Mouse (Mus musculus): ENCODE data around the gene Cacna1c. TPM values are rescaled to one million over a fixed set of nuclear protein-coding genes. Genes with fewer than 3 reads are reported as not detected.
A peak's percentile ranks its signal among the peaks of the same experiment; 100 is the strongest.
"Not testable (repeated sequence)": the region's sequence is repeated elsewhere in the genome, so short reads cannot be mapped to it uniquely, and the experiment has no call there.

The Cacna1c gene
- total RNA-seq, 2 experiments from 2014 or later, result 80.0 to 84.8 TPM

DNA sequence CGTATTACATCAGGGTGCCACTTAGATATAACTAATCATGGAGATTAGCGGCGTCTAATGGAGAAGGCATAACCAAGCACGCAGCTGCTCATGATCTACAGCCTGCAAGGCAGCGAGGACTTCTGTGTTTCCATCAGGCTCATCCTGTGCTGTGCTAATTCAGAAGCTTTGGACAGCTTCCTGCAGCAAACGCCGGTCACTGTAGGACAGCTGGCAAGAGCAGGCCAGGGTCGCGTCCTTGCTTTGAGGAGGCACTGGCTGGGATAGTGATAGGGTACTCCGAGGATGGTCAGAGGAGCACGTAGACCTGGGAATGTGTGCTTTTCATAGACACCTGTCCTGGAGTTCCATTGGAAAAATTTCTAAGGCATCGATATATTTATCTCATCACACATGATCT lies 551.4 kb downstream of the Cacna1c start:
- intact Hi-C loops (cut with DNase I), result loop anchor here (5.0 to 10.0 kb wide), 2 partner anchors 457 to 550 kb away; partner anchors contain the start of gene Cacna1c
- no peak for DNase-seq

DNA sequence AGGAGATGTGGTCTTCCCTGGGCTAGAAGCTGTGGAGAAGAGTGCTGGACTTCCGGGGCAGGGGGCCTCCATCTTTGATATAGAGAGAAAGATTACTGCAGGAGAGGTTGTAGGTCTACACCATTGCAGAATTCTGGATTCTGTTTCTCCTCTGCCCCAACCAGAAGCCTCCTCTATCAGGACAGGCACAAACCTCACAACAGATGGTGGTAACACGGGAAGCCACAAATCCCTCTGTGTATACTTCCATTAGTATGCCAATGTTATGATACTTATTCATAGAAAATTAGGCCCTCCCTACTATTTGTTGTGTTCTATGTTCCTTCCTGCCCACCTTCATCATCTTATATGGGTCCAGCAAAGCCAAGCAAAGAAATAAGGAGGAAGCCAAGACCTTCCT lies 552.7 kb downstream of the Cacna1c start:
- intact Hi-C loops (cut with DNase I), result loop anchor here (10.0 kb wide), 1 partner anchor 551 kb away; the partner anchor contains the start of gene Cacna1c
- DNase-seq, result no peak

DNA sequence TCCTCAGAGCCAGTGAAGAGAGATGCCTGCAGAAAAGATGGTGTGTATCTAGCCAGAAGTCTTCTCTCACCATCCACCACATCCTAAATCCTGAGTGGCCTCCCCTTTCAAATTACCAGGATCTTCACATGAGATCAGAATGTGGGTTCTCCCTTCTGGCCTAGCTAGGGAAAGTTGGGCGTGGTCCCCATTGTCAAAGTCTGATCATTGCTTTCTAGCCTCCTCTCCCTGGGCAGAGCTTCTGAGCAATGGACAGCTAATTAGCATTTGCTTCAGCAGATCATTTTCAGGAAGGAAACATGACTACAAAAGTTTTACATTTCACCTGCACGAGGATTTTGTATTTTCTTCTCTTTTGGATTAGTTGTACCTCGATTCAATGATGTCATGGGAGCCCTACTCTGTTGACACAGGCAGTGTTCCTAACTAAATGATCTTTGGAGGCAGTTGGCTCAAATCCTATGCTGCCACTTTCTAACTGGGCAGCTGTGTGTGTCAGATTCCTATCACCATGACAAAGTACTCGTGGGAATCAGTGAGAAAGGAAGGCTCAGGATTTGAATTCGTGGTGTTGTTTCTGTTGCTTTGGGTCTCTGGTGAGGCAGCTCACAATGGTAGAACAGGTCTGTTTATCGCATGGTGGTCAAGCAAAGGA lies 554.4 kb downstream of the Cacna1c start:
- DNase-seq, result no peak
- intact Hi-C loops (cut with DNase I), result loop anchor here (10.0 kb wide), 1 partner anchor 553 kb away; the partner anchor contains the start of gene Cacna1c

DNA sequence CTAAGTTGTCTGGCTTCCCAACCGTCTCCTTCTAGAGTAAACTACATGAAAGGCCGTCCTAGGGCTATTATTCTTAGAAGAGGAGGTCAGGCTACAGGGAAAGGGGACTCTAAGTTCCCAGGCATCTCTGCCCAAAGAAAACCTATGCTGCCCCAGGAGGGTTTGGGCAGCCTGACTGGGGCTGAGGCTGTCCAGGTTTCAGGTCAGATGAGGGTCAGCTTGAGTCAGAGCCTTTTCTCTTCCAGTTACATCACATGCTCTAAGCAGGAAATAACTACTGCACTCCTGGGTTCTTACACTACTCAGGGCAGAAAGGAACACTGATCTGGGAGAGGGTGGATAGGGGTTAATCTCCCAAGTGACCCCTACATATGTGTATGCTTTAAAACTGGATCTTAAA lies 556.4 kb downstream of the Cacna1c start:
- no peak for DNase-seq
- intact Hi-C loops (cut with DNase I), result loop anchor here (10.0 kb wide), 1 partner anchor 555 kb away; the partner anchor contains the start of gene Cacna1c

DNA sequence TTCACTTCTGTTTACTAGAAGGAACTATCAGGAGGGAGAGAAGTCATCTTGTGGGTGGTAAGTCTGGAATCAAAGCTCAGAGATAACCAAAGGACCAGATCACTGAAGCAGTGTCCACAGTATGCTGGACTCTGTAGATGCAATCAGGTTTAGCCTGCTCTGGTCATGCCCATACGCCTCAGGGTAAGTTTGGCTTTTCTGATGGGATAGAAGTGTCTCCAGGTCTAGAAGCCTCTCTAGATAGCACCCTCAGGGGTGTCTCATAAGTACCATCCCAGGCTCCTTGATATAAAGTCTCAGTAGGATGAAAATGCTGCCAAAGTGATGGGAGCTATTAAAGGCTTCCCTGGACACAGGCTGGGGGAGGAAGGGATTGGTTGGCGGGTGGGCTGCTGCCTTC lies 557.3 kb downstream of the Cacna1c start:
- intact Hi-C loops (cut with DNase I), result no loop called here
- no peak for DNase-seq

DNA sequence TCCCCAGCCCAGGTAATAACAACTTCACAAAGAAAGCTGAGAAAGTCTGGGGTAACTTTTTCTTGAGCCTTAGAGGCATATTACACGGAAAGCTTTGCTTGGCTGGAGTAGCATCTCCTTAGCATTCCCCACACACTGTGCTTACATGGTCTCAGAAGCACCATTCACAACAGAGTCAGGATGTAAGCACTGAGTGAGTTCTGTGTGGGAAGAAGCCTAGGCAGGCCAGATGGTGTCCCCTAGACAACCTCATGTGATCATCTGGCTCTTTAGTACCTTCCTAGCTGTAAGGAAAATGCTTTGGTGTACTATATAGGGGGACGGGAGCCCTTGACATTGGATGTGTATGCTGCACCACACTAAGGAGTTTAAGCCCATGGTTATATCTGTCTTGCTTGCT lies 563.7 kb downstream of the Cacna1c start:
- intact Hi-C loops (cut with DNase I), result no loop called here
- DNase-seq, result no peak

DNA sequence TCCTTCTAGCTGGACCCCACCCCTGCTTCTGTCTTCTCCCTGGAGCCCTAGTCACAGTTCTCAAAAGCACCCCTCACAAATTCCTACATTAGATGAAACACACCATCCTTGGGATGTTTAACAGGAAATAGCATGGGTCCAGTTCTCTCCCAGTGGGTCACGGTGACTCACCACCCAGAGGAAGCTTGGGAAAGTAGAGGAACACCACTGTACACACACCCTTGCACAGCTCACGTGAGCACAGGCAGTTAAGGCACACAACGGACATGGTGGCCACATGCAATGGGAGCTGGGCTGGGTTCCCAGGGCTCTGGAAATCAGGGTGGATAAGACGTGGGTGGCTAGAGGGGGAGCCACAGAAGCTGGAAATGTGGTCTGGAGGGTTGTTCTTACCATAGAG lies 566.2 kb downstream of the Cacna1c start:
- intact Hi-C loops (cut with DNase I), result no loop called here
- no peak for DNase-seq

DNA sequence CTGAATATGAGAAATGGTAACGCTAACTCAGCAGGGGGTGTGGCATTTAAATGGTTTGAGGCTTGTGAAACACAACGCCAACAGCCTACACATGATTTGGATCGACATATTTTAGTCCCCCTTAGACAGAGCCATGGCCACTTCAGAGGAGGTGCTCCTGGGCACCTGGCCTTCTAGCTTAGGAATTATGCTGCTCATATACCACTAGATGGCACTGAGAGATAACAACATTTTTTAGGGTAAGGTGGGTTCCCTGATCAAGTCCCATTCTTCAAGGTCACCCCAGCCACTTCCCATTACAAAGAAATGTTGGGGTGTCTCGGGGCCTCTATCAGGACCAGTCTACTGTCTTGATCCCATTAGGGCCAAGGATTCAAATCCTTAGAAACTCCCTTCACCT lies 570.0 kb downstream of the Cacna1c start:
- intact Hi-C loops (cut with DNase I), result loop anchor here (10.0 kb wide), 2 partner anchors 719 to 819 kb away; no protein-coding TSS in a partner anchor
- DNase-seq, result peak; percentile 12

DNA sequence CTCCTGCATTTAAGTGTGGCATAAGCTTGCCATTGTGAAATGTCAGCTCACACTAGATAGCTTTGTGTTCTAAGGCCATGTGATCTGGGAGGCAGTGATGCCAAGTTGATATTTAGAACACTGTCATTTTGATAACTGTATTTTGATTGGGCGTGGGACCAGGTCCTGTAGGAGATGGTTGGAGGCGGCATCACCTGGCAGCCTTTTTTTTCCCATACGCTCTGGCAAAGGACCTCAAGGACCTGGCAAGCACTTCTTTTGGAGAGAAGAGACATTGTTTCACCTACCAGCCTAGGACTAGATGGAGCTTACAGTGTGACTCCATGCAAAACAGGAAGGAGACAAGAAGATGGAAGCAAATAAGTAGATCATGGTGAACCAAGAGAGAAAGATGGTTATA lies 572.6 kb downstream of the Cacna1c start:
- no peak for DNase-seq
- intact Hi-C loops (cut with DNase I), result loop anchor here (10.0 kb wide), 2 partner anchors 721 to 821 kb away; no protein-coding TSS in a partner anchor

DNA sequence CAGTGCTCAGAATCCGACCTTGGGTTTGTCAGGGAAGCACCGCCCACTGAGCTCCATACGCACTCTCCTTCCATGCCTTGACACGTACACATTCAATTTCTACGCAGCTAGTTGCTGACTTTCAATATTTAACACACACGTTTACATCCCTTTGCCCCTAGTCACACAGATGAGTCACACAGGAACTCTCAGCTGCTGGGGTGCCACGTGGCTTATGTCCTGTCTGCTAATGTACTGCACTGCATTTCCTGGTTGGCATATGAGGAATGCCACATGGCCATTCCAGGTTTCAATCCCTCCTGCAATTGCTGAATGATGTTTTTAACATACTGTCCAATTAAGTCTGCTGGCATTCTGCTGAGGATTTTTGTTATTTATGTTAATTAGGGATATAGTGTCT lies 574.4 kb downstream of the Cacna1c start:
- DNase-seq, result no peak
- intact Hi-C loops (cut with DNase I), result loop anchor here (10.0 kb wide), 2 partner anchors 723 to 823 kb away; no protein-coding TSS in a partner anchor

DNA sequence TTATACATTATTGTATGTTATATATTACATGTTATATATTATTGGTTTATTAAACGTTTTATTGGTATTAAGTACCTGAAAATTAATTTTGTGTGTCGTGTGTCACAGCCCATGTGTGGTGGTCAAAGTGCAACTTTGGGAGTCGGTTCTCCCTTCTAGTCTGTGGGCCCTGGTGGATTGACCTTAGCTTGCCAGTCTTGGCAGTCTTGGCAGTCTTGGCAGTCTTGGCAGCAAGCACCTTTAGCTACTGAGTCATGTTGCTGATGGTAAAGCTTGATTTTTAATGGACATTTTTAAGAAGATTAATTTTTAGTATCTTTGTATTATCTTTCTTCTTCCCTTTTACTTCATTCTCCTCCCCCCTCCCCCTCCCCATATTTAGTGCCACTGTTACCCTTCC lies 574.8 kb downstream of the Cacna1c start:
- intact Hi-C loops (cut with DNase I), result loop anchor here (10.0 kb wide), 2 partner anchors 723 to 823 kb away; no protein-coding TSS in a partner anchor
- DNase-seq, result no peak

DNA sequence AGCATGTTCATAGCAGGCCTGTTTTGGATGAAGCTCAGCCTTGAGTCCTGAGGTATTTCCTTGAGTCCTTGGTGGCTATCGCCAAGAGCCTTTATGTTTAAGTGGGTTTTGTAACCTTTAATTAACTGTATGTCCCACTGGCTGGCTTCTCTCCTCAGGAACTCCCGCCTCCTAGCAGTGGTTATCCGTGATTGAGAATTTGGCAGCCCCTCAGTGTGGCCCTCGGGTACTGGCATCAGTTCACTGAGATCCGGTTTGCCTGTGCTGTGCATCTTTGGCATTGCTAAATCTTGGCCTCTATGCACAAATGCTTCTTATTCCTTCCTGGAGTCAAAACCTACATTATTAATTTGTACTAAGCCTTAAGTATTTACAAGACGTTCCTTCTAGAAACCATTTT lies 587.3 kb downstream of the Cacna1c start:
- DNase-seq, result no peak
- intact Hi-C loops (cut with DNase I), result no loop called here

DNA sequence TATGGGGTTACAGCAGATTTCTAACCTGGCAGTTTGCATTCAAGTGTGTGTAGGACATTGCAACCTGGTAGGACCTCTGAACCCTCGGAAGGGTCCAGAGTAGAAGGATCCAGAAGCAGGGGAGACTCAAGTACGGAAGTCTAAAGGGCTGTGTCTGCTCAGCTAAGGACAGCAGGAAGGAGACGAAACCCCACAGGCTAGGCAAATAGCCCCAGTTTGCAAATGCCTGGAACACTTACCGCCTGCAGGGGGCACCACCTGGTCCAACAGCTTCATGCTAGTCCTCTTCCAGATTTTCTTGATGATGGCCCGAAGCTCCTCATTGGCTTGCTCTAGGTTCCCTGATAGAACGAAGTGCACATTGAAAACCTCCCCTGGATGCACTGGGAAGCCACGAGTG lies 590.2 kb downstream of the Cacna1c start:
- intact Hi-C loops (cut with DNase I), result no loop called here

DNA sequence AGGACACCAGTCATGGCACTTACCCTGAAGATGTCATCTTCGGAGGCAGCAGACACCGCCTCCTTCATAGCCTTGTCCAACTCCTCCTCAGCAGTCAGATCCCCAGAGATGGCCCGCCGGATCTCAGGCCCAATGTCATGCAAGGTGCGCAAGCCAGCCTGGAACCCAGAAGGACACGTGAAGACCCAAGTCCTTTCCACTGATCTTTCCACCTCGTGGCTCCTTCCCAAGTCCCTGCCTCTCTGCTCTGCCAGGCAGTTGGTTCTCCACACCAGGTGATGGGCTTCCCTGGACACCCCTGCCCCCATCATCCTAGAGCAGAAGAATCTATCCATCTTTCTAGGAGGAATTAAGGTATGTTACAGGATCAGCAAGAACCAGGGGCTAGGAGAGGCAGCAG lies 592.4 kb downstream of the Cacna1c start:
- no peak for DNase-seq
- intact Hi-C loops (cut with DNase I), result no loop called here

More for the DNA sequence above, 590.2 kb downstream of the Cacna1c start:
- DNase-seq, result no peak

DNA sequence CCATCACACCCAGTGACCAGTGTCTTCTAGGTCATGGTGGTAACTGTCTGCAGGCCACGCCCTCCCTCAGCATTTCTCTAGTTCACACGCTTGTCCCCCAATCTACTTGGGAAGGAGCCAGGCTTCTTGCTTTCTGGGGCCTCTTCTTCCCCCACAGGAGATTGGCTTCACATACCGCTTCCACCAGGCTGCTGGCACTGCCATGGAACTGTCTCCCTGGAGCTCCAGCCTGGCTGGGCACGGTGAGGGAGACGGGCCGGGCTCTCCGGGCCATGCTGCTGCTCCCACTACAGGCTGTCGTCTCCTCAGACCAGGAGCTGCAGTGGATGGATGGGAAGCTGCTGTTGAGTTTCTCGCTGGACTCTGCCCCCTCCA lies 600.5 kb downstream of the Cacna1c start:
- DNase-seq, result peak; percentile 31
- intact Hi-C loops (cut with DNase I), result no loop called here

DNA sequence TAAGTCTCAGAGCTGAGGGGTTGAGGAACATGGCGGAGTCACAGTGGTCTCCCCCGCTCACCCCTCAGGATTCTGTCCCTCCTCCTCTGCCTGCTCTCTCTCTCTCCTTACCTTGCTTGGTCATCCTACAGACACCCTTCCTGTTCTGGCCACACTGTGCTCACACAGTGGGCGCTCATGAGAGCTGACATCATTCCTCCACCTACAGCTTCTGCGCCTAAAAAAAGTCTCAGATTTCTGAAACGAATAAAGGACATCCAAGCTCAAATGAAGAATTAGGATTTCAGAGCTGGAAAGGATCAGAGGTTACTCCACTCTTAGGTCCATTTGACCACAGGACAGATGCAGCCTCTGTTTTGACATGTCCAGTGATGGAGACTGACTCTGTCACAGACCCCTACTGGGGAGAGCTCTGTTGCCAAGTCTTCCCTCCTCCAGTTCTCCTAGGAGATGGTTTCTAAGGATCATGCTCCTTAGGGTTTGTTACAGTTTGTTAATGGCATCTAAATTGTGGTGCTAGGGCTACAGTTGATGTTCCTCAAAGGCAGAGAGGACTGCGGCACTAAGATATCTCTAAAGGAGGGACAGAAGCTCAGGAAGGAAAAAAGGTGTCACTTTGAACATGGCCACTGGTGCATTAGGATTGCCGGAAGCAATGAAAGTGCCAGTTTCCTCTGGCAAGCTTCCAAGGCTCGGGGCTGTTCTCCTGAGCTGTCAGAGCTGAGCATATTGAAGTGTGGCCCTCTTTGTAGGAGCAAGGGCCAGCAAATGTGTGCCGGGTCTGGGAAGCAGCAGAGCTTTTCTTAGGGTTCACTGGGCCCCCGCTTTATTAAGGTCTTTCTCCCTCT lies 601.2 kb downstream of the Cacna1c start:
- DNase-seq, result peak; percentile 66
- intact Hi-C loops (cut with DNase I), result no loop called here

DNA sequence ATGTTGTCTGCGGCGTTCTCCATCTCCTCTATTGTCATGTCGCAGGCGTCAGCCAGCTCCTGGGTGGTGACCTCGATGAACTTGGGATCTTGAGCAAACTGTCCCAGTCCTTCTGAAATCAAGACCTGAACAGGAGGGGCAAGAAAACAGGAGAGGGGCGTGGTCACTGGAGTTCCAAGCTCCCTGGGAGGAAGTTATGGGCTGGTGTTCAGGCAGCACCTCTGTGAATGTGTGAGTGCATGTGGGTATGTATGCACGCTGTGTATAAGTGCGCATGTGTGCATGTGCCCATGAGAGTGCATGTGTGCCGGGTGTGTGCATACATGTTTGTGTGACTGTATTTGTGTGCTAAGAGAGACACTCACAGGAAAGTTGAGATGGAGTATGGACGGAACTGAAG lies 602.1 kb downstream of the Cacna1c start:
- intact Hi-C loops (cut with DNase I), result no loop called here
- DNase-seq, result no peak

DNA sequence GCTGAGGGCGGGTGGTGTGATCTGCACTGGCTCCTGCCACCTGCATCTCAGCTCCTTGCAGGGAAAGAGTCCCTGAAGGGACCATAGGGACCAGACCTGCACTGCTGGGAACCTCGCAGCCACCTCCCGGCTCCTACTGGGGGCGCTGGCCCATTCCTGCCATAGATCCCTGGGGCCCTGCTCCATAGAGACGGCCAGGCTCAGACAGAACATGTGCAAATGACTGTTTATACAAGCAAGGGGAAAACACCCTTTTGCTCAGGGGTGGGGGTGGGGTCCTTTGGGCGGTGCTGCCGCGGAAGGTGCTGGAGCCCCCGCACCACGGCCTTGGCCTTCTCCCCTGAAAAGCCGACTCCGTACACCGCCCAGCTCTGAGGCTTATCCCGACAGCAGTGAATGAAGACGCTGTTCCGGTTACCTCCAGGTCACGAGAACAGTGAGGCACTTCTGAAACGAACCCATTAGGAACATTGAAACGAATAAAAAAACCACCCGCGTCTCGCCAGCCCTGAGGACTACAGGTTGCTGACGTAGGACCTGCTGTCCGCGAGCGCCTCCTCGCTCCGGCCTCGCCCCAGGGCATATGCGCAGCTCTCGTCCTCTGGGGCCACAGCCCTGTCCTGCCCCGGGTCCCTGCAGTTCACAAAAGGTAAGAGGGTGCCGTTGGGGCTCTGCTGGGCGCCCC lies 602.7 kb downstream of the Cacna1c start:
- DNase-seq, result no peak
- intact Hi-C loops (cut with DNase I), result no loop called here

DNA sequence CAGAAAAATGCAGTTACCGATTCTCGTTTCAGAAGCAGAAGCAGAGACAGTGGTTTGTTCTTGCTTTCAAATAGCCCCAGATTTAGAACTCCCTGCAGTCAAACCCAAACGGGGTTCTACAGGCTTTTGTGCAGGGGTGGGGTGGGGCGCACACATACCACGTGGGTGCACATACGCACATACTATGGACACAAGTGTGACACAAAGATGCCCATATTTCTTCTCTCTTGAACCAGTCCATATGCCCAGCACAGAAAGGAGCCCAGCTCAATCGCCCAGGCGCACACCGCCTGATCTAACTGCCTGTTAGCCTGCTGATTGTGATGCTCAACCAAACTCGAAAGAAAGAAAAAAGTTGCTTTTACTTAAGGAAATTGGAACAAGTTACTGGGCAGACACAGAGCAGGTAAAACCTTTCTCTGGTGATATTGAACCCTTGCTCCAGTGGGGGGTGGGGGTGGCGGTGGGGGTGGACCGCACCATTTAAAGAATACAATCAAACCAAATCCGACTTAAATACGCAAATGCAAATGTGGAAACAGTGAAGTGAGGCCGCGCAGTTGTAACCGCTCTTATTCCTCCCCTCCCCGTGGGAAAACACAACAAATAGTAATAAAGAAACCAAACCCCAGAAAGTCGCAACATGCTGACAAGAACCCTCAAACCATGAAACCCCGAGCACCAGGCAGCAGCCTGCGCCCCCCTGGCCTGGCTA lies 603.4 kb downstream of the Cacna1c start:
- DNase-seq, result no peak
- intact Hi-C loops (cut with DNase I), result no loop called here

DNA sequence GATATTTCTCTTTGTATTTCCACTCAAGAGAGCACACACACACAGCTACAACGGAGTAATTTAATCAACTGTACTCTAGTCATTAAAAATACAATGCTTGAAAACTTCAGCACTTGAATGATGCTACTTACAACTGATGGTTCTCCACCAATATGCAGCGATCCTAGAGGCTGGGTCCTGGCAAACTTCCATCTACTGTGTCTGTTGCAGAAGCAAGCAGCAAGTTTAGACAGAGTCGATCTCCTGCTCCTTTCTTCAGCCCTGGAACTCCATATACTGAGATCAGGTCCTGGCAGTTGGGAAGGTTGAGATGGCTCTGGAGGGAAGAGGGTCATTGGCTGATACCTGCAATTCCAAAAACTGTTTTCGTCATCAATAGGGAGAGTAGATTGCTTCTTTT lies 617.5 kb downstream of the Cacna1c start:
- intact Hi-C loops (cut with DNase I); DNase-seq: not testable (repeated sequence)
